ENCODE assay signal across 18 mouse cellular contexts in genomic region chr9:74741949-74742348, GRCm38 (mm10).
A peak's percentile ranks its signal among the peaks of the same experiment; 100 is the strongest.
DNase-seq lines count a peak whose midpoint lies in the region; ATAC-seq lines count a peak whose summit lies in the region.
"Had no signal": no experiment of that assay in that cellular context is flagged by ENCODE, and none has a peak within 500 bp of the region (broad histone marks: within the 10 kb centered on the region; RNA-seq: fewer than 3 reads in every experiment).

No protein-coding gene starts in this region.

- ATAC-seq in forebrain, embryonic 13.5 days, result peak; percentile 27; the same call in 1 of the 2 replicates
- ATAC-seq in forebrain, embryonic 15.5 days (replicated peaks), result no peak
- no peak for ATAC-seq in midbrain, embryonic 11.5 days (ENCODE audit: low FRiP score)
- no peak for ATAC-seq in midbrain, embryonic 14.5 days (ENCODE audit: low FRiP score, low TSS enrichment)
- ATAC-seq: forebrain, embryonic 14.5 days had no signal

- H3K9ac ChIP-seq in forebrain, embryonic 13.5 days, result no peak overlapping the region
- no peak overlapping the region for H3K9ac ChIP-seq in forebrain, embryonic 15.5 days (replicated peaks)
- H3K9ac ChIP-seq in midbrain, embryonic 11.5 days (ENCODE audit: low read length), result no peak overlapping the region
- no peak overlapping the region for H3K9ac ChIP-seq in midbrain, embryonic 14.5 days (replicated peaks; ENCODE audit: low read length)
- H3K9ac ChIP-seq: embryonic facial prominence, embryonic 12.5 days; embryonic facial prominence, embryonic 15.5 days had no signal

- WGBS in forebrain, embryonic 13.5 days, result 83% methylated on average over 2 of the region's 2 CpGs
- WGBS in forebrain, embryonic 15.5 days, result 90% methylated on average over 2 of the region's 2 CpGs
- 89% methylated on average over 2 of the region's 2 CpGs for WGBS in midbrain, embryonic 11.5 days
- WGBS in midbrain, embryonic 14.5 days, result 75% methylated on average over 2 of the region's 2 CpGs

- H3K4me3 ChIP-seq in forebrain, embryonic 13.5 days, result no peak overlapping the region
- H3K4me3 ChIP-seq in forebrain, embryonic 15.5 days, result no peak overlapping the region
- H3K4me3 ChIP-seq in midbrain, embryonic 11.5 days (ENCODE audit: low read depth, low read length), result no peak overlapping the region
- H3K4me3 ChIP-seq in midbrain, embryonic 14.5 days (replicated peaks; ENCODE audit: low read depth, low read length), result no peak overlapping the region
- H3K4me3 ChIP-seq: embryonic facial prominence, embryonic 12.5 days; embryonic facial prominence, embryonic 15.5 days; erythroblast, embryonic 14.5 days had no signal

- no peaks in the 10 kb centered on the region for H3K36me3 ChIP-seq in forebrain, embryonic 13.5 days (ENCODE audit: poor library complexity, severe bottlenecking)
- H3K36me3 ChIP-seq in forebrain, embryonic 15.5 days, result no peaks in the 10 kb centered on the region
- H3K36me3 ChIP-seq in midbrain, embryonic 11.5 days (ENCODE audit: control insufficient read depth, insufficient read depth, low read length), result no peaks in the 10 kb centered on the region
- no peaks in the 10 kb centered on the region for H3K36me3 ChIP-seq in midbrain, embryonic 14.5 days (ENCODE audit: control insufficient read depth, insufficient read depth, low read length)
- H3K36me3 ChIP-seq: embryonic facial prominence, embryonic 12.5 days; embryonic facial prominence, embryonic 15.5 days had no signal

- no peaks in the 10 kb centered on the region for H3K9me3 ChIP-seq in forebrain, embryonic 13.5 days (replicated peaks)
- H3K9me3 ChIP-seq in forebrain, embryonic 15.5 days, result no peaks in the 10 kb centered on the region
- H3K9me3 ChIP-seq in midbrain, embryonic 11.5 days (ENCODE audit: control insufficient read depth, low read length), result no peaks in the 10 kb centered on the region
- H3K9me3 ChIP-seq in midbrain, embryonic 14.5 days (ENCODE audit: control insufficient read depth, low read length), result no peaks in the 10 kb centered on the region
- H3K9me3 ChIP-seq: embryonic facial prominence, embryonic 12.5 days; embryonic facial prominence, embryonic 15.5 days had no signal

- peak; percentile 37 for DNase-seq in midbrain, embryonic 11.5 days (ENCODE audit: low spot score, missing footprints)
- no peak for DNase-seq in midbrain, embryonic 14.5 days
- no peak for DNase-seq in cerebellum, adult 18-20 months
- DNase-seq: adrenal gland, adult 2 months; adrenal gland, postnatal 10 days; adrenal gland, postnatal 25 days; cerebellum, adult 11-12 months; cerebellum, adult 8-10 months; cerebellum, adult 9-11 months; cerebellum, postnatal 14 days; cerebellum, postnatal 36 days; embryo, embryonic 11 days had no signal

- no peaks in the 10 kb centered on the region for H3K27me3 ChIP-seq in forebrain, embryonic 13.5 days
- H3K27me3 ChIP-seq in forebrain, embryonic 15.5 days, result no peaks in the 10 kb centered on the region
- no peaks in the 10 kb centered on the region for H3K27me3 ChIP-seq in midbrain, embryonic 11.5 days (ENCODE audit: control insufficient read depth, insufficient read depth, low read length)
- no peaks in the 10 kb centered on the region for H3K27me3 ChIP-seq in midbrain, embryonic 14.5 days (ENCODE audit: control insufficient read depth, insufficient read depth, low read length)
- H3K27me3 ChIP-seq: embryonic facial prominence, embryonic 12.5 days; embryonic facial prominence, embryonic 15.5 days had no signal

- no peak overlapping the region for H3K27ac ChIP-seq in forebrain, embryonic 13.5 days
- H3K27ac ChIP-seq in forebrain, embryonic 15.5 days (replicated peaks), result no peak overlapping the region
- H3K27ac ChIP-seq in midbrain, embryonic 11.5 days (ENCODE audit: low read depth, low read length), result no peak overlapping the region
- no peak overlapping the region for H3K27ac ChIP-seq in midbrain, embryonic 14.5 days (replicated peaks; ENCODE audit: low read depth, low read length)
- H3K27ac ChIP-seq: embryonic facial prominence, embryonic 12.5 days; embryonic facial prominence, embryonic 15.5 days had no signal

- no peak overlapping the region for H3K4me2 ChIP-seq in forebrain, embryonic 13.5 days
- H3K4me2 ChIP-seq in forebrain, embryonic 15.5 days (replicated peaks), result no peak overlapping the region
- H3K4me2 ChIP-seq in midbrain, embryonic 11.5 days, result no peak overlapping the region
- H3K4me2 ChIP-seq in midbrain, embryonic 14.5 days (ENCODE audit: low read length), result no peak overlapping the region
- H3K4me2 ChIP-seq: embryonic facial prominence, embryonic 12.5 days; embryonic facial prominence, embryonic 15.5 days had no signal

- H3K4me1 ChIP-seq in forebrain, embryonic 13.5 days, result no peaks in the 10 kb centered on the region
- H3K4me1 ChIP-seq in forebrain, embryonic 15.5 days, result no peaks in the 10 kb centered on the region
- peaks cover under 1% of the 10 kb centered on the region for H3K4me1 ChIP-seq in midbrain, embryonic 11.5 days (ENCODE audit: control insufficient read depth, insufficient read depth, low read length)
- no peaks in the 10 kb centered on the region for H3K4me1 ChIP-seq in midbrain, embryonic 14.5 days (ENCODE audit: control insufficient read depth, insufficient read depth, low read length)
- H3K4me1 ChIP-seq: embryonic facial prominence, embryonic 12.5 days; embryonic facial prominence, embryonic 15.5 days had no signal
